8 mouse cellular contexts compared by ENCODE assay signal in the genomic region with DNA sequence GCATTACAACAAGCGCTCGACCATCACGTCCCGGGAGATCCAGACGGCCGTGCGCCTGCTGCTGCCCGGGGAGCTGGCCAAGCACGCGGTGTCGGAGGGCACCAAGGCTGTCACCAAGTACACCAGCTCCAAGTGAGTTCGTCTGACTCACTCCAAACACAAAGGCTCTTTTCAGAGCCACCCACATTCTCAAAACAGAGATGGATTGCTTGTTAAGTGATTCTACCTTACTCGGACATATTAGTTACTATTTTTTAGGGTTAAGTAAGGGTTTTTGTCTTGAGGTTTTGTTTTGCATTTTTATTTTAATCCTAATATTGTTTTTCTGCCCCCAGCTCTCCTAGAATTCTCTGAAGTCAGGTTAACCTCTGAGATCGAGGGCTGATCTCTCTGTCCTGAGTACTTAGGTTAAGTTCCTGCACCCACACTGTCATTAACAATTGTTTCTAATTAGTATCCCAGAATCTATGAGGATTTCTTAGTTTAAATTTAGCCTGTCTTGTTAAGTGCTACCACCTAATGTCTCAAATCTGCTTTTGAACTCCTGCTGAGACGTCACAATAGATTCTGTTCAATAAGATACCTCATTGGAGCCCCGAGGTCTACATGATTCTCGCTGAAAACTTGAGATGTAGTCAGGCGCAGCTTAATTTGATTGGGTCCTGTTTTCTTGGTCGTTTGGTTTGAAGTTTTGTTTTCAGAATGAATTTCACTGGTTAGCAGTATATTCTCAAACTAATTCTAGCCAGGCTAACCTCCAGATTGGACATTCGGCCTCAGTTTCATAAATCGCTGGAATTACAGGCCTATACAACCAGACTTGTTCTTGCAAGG. TPM values are rescaled to one million over a fixed set of nuclear protein-coding genes. Genes with fewer than 3 reads are reported as not detected.
DNase-seq lines count a peak whose midpoint lies in the region; ATAC-seq lines count a peak whose summit lies in the region.

No protein-coding gene starts in this region.

- H3K27ac ChIP-seq in kidney, embryonic 15.5 days = peak overlapping the region; percentile 92
- H3K27ac ChIP-seq in hindbrain, embryonic 11.5 days (ENCODE audit: low read depth, low read length) = peak overlapping the region; percentile 74
- H3K27ac ChIP-seq in midbrain, embryonic 16.5 days (ENCODE audit: low read length) = no peak overlapping the region

- H3K9ac ChIP-seq in kidney, embryonic 15.5 days = peak overlapping the region; percentile 29; the same call in 1 of the 2 replicates
- H3K9ac ChIP-seq in hindbrain, embryonic 11.5 days (ENCODE audit: low read depth, low read length) = peak overlapping the region; percentile 31
- no peak overlapping the region for H3K9ac ChIP-seq in midbrain, embryonic 16.5 days (ENCODE audit: low read depth, low read length)

- no peak for DNase-seq in kidney, adult 11 months
- peak; percentile 34 for DNase-seq in MN1 (ENCODE audit: low spot score)
- peak; percentile 44 for DNase-seq in hindbrain, embryonic 11.5 days (ENCODE audit: low spot score)
- DNase-seq in layer of hippocampus, postnatal 14 days (ENCODE audit: low spot score in 2 of 2) = no peak
- no peak for DNase-seq in adrenal gland, adult (ENCODE audit: inconsistent age in 2 of 2, low spot score in 1 of 2)

- WGBS in kidney, embryonic 15.5 days = 18% methylated on average over 15 of the region's 21 CpGs
- WGBS in hindbrain, embryonic 11.5 days = 19% methylated on average over 10 of the region's 21 CpGs
- 12% methylated on average over 14 of the region's 21 CpGs for WGBS in midbrain, embryonic 16.5 days

- H3K4me3 ChIP-seq in kidney, embryonic 15.5 days (replicated peaks) = peak overlapping the region; percentile 43
- H3K4me3 ChIP-seq in hindbrain, embryonic 11.5 days (ENCODE audit: low read depth, low read length) = peak overlapping the region; percentile 20; the same call in 1 of the 2 replicates
- H3K4me3 ChIP-seq in midbrain, embryonic 16.5 days (ENCODE audit: low read depth, low read length) = no peak overlapping the region

- no peaks in the 10 kb centered on the region for H3K27me3 ChIP-seq in kidney, embryonic 15.5 days
- H3K27me3 ChIP-seq in hindbrain, embryonic 11.5 days (ENCODE audit: control insufficient read depth, insufficient read depth, low read length) = no peaks in the 10 kb centered on the region
- no peaks in the 10 kb centered on the region for H3K27me3 ChIP-seq in midbrain, embryonic 16.5 days (ENCODE audit: control insufficient read depth, insufficient read depth, low read depth, low read length)

- peak; percentile 20 for ATAC-seq in kidney, embryonic 15.5 days (replicated peaks; ENCODE audit: low FRiP score)
- ATAC-seq in hindbrain, embryonic 11.5 days (ENCODE audit: low FRiP score) = peak; percentile 53
- peak; percentile 18 for ATAC-seq in midbrain, embryonic 16.5 days
- no peak for ATAC-seq in monocyte, adult 5-6 weeks (replicated peaks; ENCODE audit: insufficient number of reproducible peaks, low FRiP score, low TSS enrichment, poor library complexity, severe bottlenecking)

- H3K4me1 ChIP-seq in kidney, embryonic 15.5 days = peaks cover 33% of the 10 kb centered on the region
- 0 out of 2 replicates have a peak, but pooled peaks cover 5% of the 10 kb centered on the region for H3K4me1 ChIP-seq in hindbrain, embryonic 11.5 days (replicated peaks; ENCODE audit: control insufficient read depth, insufficient read depth, low read length)
- peaks cover 18% of the 10 kb centered on the region for H3K4me1 ChIP-seq in midbrain, embryonic 16.5 days (ENCODE audit: control insufficient read depth, insufficient read depth, low read length)

- peak overlapping the region; percentile 53 for H3K4me2 ChIP-seq in kidney, embryonic 15.5 days
- peak overlapping the region; percentile 33 for H3K4me2 ChIP-seq in hindbrain, embryonic 11.5 days (replicated peaks; ENCODE audit: low read depth, low read length)
- peak overlapping the region; percentile 52 for H3K4me2 ChIP-seq in midbrain, embryonic 16.5 days (ENCODE audit: low read length)

- H3K9me3 ChIP-seq in kidney, embryonic 15.5 days (replicated peaks) = no peaks in the 10 kb centered on the region
- no peaks in the 10 kb centered on the region for H3K9me3 ChIP-seq in hindbrain, embryonic 11.5 days (ENCODE audit: control insufficient read depth, low read length)
- no peaks in the 10 kb centered on the region for H3K9me3 ChIP-seq in midbrain, embryonic 16.5 days (replicated peaks; ENCODE audit: control insufficient read depth, low read length, poor library complexity, severe bottlenecking)

- no peaks in the 10 kb centered on the region for H3K36me3 ChIP-seq in kidney, embryonic 15.5 days
- H3K36me3 ChIP-seq in hindbrain, embryonic 11.5 days (ENCODE audit: control insufficient read depth, insufficient read depth, low read length) = no peaks in the 10 kb centered on the region
- H3K36me3 ChIP-seq in midbrain, embryonic 16.5 days (ENCODE audit: control insufficient read depth, insufficient read depth, low read length) = no peaks in the 10 kb centered on the region

RNA-seq across cellular contexts. Expression of a gene that starts 0.7 kb away (rescaled TPM):
- 1.8 and 3.8 TPM in 2 replicates for polyA plus RNA-seq in kidney, embryonic 15.5 days (2015; fragmentation: Nextera tagmentation; extraction: Ambion mirVana)
- 2.2 and 2.9 TPM in 2 replicates for polyA plus RNA-seq in hindbrain, embryonic 11.5 days (2014; fragmentation: Nextera tagmentation; extraction: Ambion mirVana)
- 0.72 TPM in 1 of 2 replicates, not detected in the other for polyA plus RNA-seq in midbrain, embryonic 16.5 days (2015; fragmentation: Nextera tagmentation; extraction: Ambion mirVana)
- 10 to 100 TPM; 12.3 to 16.4 TPM for total RNA-seq in layer of hippocampus, postnatal 14 days (2021)
- 5.2 to 12.6 TPM (median 8.0 TPM) in 3 replicates for total RNA-seq in monocyte, adult 5-6 weeks (2017)

RNA-seq across cellular contexts. Expression of a gene that starts 1.0 kb away (rescaled TPM):
- 7.2 and 7.4 TPM in 2 replicates for polyA plus RNA-seq in kidney, embryonic 15.5 days (2015; fragmentation: Nextera tagmentation; extraction: Ambion mirVana)
- 1.4 and 8.5 TPM in 2 replicates for polyA plus RNA-seq in hindbrain, embryonic 11.5 days (2014; fragmentation: Nextera tagmentation; extraction: Ambion mirVana)
- polyA plus RNA-seq in midbrain, embryonic 16.5 days (2015; fragmentation: Nextera tagmentation; extraction: Ambion mirVana) = not detected in 2 replicates
- total RNA-seq in layer of hippocampus, postnatal 14 days (2021) = 1 to 10 TPM; 1.7 to 1.8 TPM
- total RNA-seq in monocyte, adult 5-6 weeks (2017) = 15.0 to 50.0 TPM (median 36.2 TPM) in 3 replicates

RNA-seq across cellular contexts. Expression of a gene that starts 4.8 kb away (rescaled TPM):
- polyA plus RNA-seq in kidney, embryonic 15.5 days (2015; fragmentation: Nextera tagmentation; extraction: Ambion mirVana) = 134 and 151 TPM in 2 replicates
- 232 and 252 TPM in 2 replicates for polyA plus RNA-seq in hindbrain, embryonic 11.5 days (2014; fragmentation: Nextera tagmentation; extraction: Ambion mirVana)
- 13.1 and 17.6 TPM in 2 replicates for polyA plus RNA-seq in midbrain, embryonic 16.5 days (2015; fragmentation: Nextera tagmentation; extraction: Ambion mirVana)
- 10 to 100 TPM; 59.5 to 93.2 TPM for total RNA-seq in layer of hippocampus, postnatal 14 days (2021)
- total RNA-seq in monocyte, adult 5-6 weeks (2017) = 8.6 to 11.4 TPM in 2 of 3 replicates, not detected in the other

RNA-seq across cellular contexts. Expression of a gene that starts 7.6 kb away (rescaled TPM):
- polyA plus RNA-seq in kidney, embryonic 15.5 days (2015; fragmentation: Nextera tagmentation; extraction: Ambion mirVana) = 24.0 and 28.9 TPM in 2 replicates
- 19.1 TPM in 2 replicates for polyA plus RNA-seq in hindbrain, embryonic 11.5 days (2014; fragmentation: Nextera tagmentation; extraction: Ambion mirVana)
- polyA plus RNA-seq in midbrain, embryonic 16.5 days (2015; fragmentation: Nextera tagmentation; extraction: Ambion mirVana) = 0.69 and 2.4 TPM in 2 replicates
- 10 to 100 TPM; 10.5 to 20.6 TPM for total RNA-seq in layer of hippocampus, postnatal 14 days (2021)
- 74.2 to 131 TPM (median 93.8 TPM) in 3 replicates for total RNA-seq in monocyte, adult 5-6 weeks (2017)

RNA-seq across cellular contexts. Expression of a gene that starts 22.0 kb away (rescaled TPM):
- 19.6 and 28.7 TPM in 2 replicates for polyA plus RNA-seq in kidney, embryonic 15.5 days (2015; fragmentation: Nextera tagmentation; extraction: Ambion mirVana)
- 17.8 and 18.7 TPM in 2 replicates for polyA plus RNA-seq in hindbrain, embryonic 11.5 days (2014; fragmentation: Nextera tagmentation; extraction: Ambion mirVana)
- polyA plus RNA-seq in midbrain, embryonic 16.5 days (2015; fragmentation: Nextera tagmentation; extraction: Ambion mirVana) = 3.4 and 3.5 TPM in 2 replicates
- total RNA-seq in layer of hippocampus, postnatal 14 days (2021) = 10 to 100 TPM; 47.8 to 64.2 TPM
- 1.1 to 64.9 TPM (median 28.6 TPM) in 3 replicates for total RNA-seq in monocyte, adult 5-6 weeks (2017)

Comparison
In these comparisons a context has a peak if more than half of its experiments do, and no peak if none do; other contexts are left out.
1. DNase-seq: peak in MN1 (single experiment) and hindbrain, embryonic 11.5 days (single experiment); none in kidney, adult 11 months (single experiment), layer of hippocampus, postnatal 14 days (0 of 2) and adrenal gland, adult (0 of 2).
2. Peak in every context shown above with its lines, with median percentiles within 50 percentile points of each other: H3K4me2 ChIP-seq.